Mouse (Mus musculus) CD4-positive, CD25-positive, alpha-beta regulatory T cell, adult 9 weeks (primary cell): ENCODE data around the gene Sdk1. TPM values are rescaled to one million over a fixed set of nuclear protein-coding genes. Genes with fewer than 3 reads are reported as not detected.

Experiments
- polyA plus RNA-seq: library from polyadenylated mRNA; unstranded; fragments of 100-300 nt; shearing (Covaris generic); gene quantifications from one replicate; pipeline ENCODE4 v1.2.1, GENCODE M21; 2017

Sdk1 gene
- not detected for polyA plus RNA-seq

GRCm38 (mm10) chr5:141240841-141241543, at the start of gene Sdk1:
Sdk1 (plus strand) TSS chr5:141241490.

Other genes with a start within 250 kb of the Sdk1 start
- gene Card11, start 240.9 kb upstream of the Sdk1 start, polyA plus RNA-seq = 97.0 TPM